Mouse (Mus musculus) megakaryocyte-erythroid progenitor cell, adult 5-6 weeks (primary cell): ENCODE measurements around the gene Zfp963. TPM values are rescaled to one million over a fixed set of nuclear protein-coding genes. Genes with fewer than 3 reads are reported as not detected.
A peak's percentile ranks its signal among the peaks of the same experiment; 100 is the strongest.
"Not testable (repeated sequence)": the region's sequence is repeated elsewhere in the genome, so short reads cannot be mapped to it uniquely, and the experiment has no call there.

ENCODE experiments used
- ATAC-seq: replicated peaks from 2 replicates; pipeline ENCODE4 v1.8.0; 2016; ENCODE audit warnings: mild to moderate bottlenecking, inconsistent platforms; ENCODE audit not compliant: severe bottlenecking, poor library complexity, low FRiP score, low TSS enrichment
- total RNA-seq, 2 experiments: library from RNA; stranded (forward) in 1 of 2; stranded (reverse) in 1 of 2; fragments of 200-1000, 215-1000 nt in 1 of 2; fragments of >200 nt in 1 of 2; fragmentation: Nextera tagmentation in 1 of 2; gene quantifications; 2 replicates each; pipeline ENCODE4 v1.2.3; 2014 to 2017

Zfp963 gene
- total RNA-seq, 2 experiments from 2014 or later, result 6.7 to 7.4 TPM

- ATAC-seq, result peak; percentile 56
These were observed 2.7 kb upstream of the Zfp963 start for GRCm38 (mm10) chr8:69752437-69752836.

- no peak for ATAC-seq
These were observed 8.5 kb downstream of the Zfp963 start for GRCm38 (mm10) chr8:69741231-69741630.

GRCm38 (mm10) chr8:69740763-69741162 lies 9.0 kb downstream of the Zfp963 start:
- ATAC-seq, result no peak

- no peak for ATAC-seq
These were observed 14.3 kb downstream of the Zfp963 start for GRCm38 (mm10) chr8:69735495-69735894.

GRCm38 (mm10) chr8:69717232-69717580 lies 32.6 kb downstream of the Zfp963 start:
- peak; percentile 6; the same call in 1 of the 2 replicates for ATAC-seq

GRCm38 (mm10) chr8:69716403-69717231 lies 33.2 kb downstream of the Zfp963 start:
- peak; percentile 98 for ATAC-seq

GRCm38 (mm10) chr8:69715366-69715765 lies 34.4 kb downstream of the Zfp963 start:
- ATAC-seq, result no peak

- ATAC-seq, result no peak
These were observed 36.3 kb downstream of the Zfp963 start for GRCm38 (mm10) chr8:69713516-69713915.

- not testable (repeated sequence) for ATAC-seq
These were observed 39.1 kb downstream of the Zfp963 start, which contains the start of gene Zfp869 for GRCm38 (mm10) chr8:69710624-69711023. Zfp869 (minus strand) TSS chr8:69710724.

- peak; percentile 55; the same call in 1 of the 2 replicates for ATAC-seq
These were observed 48.0 kb downstream of the Zfp963 start for GRCm38 (mm10) chr8:69701810-69702209.

Other genes with a start within 250 kb of the Zfp963 start
- gene Gm7697, start 227.0 kb downstream of the Zfp963 start, total RNA-seq (2014; fragmentation: Nextera tagmentation), result not detected in 2 replicates
- gene Gm7697, start 227.0 kb downstream of the Zfp963 start, total RNA-seq (2017), result not detected in 2 replicates
- gene Zfp868, start 124.4 kb downstream of the Zfp963 start, total RNA-seq (2014; fragmentation: Nextera tagmentation), result 34.9 and 36.2 TPM in 2 replicates
- gene Zfp868, start 124.4 kb downstream of the Zfp963 start, total RNA-seq (2017), result 12.4 and 16.0 TPM in 2 replicates
- gene Zfp964, start 95.5 kb downstream of the Zfp963 start, total RNA-seq (2014; fragmentation: Nextera tagmentation), result 0.59 TPM in 1 of 2 replicates, not detected in the other
- gene Zfp964, start 95.5 kb downstream of the Zfp963 start, total RNA-seq (2017), result 0.61 and 1.2 TPM in 2 replicates
- 16.3 and 25.8 TPM in 2 replicates for gene Zfp869, start 39.2 kb downstream of the Zfp963 start, total RNA-seq (2014; fragmentation: Nextera tagmentation)
- gene Zfp869, start 39.2 kb downstream of the Zfp963 start, total RNA-seq (2017), result 21.5 and 42.9 TPM in 2 replicates
- gene Gm20422, start 24.9 kb upstream of the Zfp963 start, total RNA-seq (2014; fragmentation: Nextera tagmentation), result 1.3 TPM in 1 of 2 replicates, not detected in the other
- not detected in 2 replicates for gene Gm20422, start 24.9 kb upstream of the Zfp963 start, total RNA-seq (2017)
- gene Atp13a1, start 41.2 kb upstream of the Zfp963 start, total RNA-seq (2014; fragmentation: Nextera tagmentation), result 48.8 and 58.1 TPM in 2 replicates
- gene Atp13a1, start 41.2 kb upstream of the Zfp963 start, total RNA-seq (2017), result 13.7 and 23.2 TPM in 2 replicates
- gene Zfp866, start 41.2 kb upstream of the Zfp963 start, total RNA-seq (2014; fragmentation: Nextera tagmentation), result 26.3 and 29.8 TPM in 2 replicates
- 23.4 and 25.7 TPM in 2 replicates for gene Zfp866, start 41.2 kb upstream of the Zfp963 start, total RNA-seq (2017)
- gene Gmip, start 58.7 kb upstream of the Zfp963 start, total RNA-seq (2014; fragmentation: Nextera tagmentation), result 15.1 and 65.6 TPM in 2 replicates
- gene Gmip, start 58.7 kb upstream of the Zfp963 start, total RNA-seq (2017), result 7.6 and 28.5 TPM in 2 replicates
- 2.1 and 2.4 TPM in 2 replicates for gene Lpar2, start 72.5 kb upstream of the Zfp963 start, total RNA-seq (2014; fragmentation: Nextera tagmentation)
- 0.28 and 0.38 TPM in 2 replicates for gene Lpar2, start 72.5 kb upstream of the Zfp963 start, total RNA-seq (2017)
- gene Pbx4, start 82.5 kb upstream of the Zfp963 start, total RNA-seq (2014; fragmentation: Nextera tagmentation), result 65.9 and 72.8 TPM in 2 replicates
- 20.7 and 33.7 TPM in 2 replicates for gene Pbx4, start 82.5 kb upstream of the Zfp963 start, total RNA-seq (2017)
- not detected in 2 replicates for gene Cilp2, start 137.7 kb upstream of the Zfp963 start, total RNA-seq (2014; fragmentation: Nextera tagmentation)
- not detected in 2 replicates for gene Cilp2, start 137.7 kb upstream of the Zfp963 start, total RNA-seq (2017)
- 1.4 TPM in 1 of 2 replicates, not detected in the other for gene Tssk6, start 152.2 kb upstream of the Zfp963 start, total RNA-seq (2014; fragmentation: Nextera tagmentation)
- 0.15 TPM in 1 of 2 replicates, not detected in the other for gene Tssk6, start 152.2 kb upstream of the Zfp963 start, total RNA-seq (2017)
- 110 and 122 TPM in 2 replicates for gene Ndufa13, start 152.6 kb upstream of the Zfp963 start, total RNA-seq (2014; fragmentation: Nextera tagmentation)
- gene Ndufa13, start 152.6 kb upstream of the Zfp963 start, total RNA-seq (2017), result 91.6 and 99.6 TPM in 2 replicates
- gene Yjefn3, start 152.7 kb upstream of the Zfp963 start, total RNA-seq (2014; fragmentation: Nextera tagmentation), result not detected in 2 replicates
- gene Yjefn3, start 152.7 kb upstream of the Zfp963 start, total RNA-seq (2017), result not detected in 2 replicates
- gene Gatad2a, start 246.4 kb upstream of the Zfp963 start, total RNA-seq (2014; fragmentation: Nextera tagmentation), result 75.4 and 89.7 TPM in 2 replicates
- 68.7 and 107 TPM in 2 replicates for gene Gatad2a, start 246.4 kb upstream of the Zfp963 start, total RNA-seq (2017)